Mouse (Mus musculus): Measurements from ENCODE around the gene Capza1. TPM values are rescaled to one million over a fixed set of nuclear protein-coding genes. Genes with fewer than 3 reads are reported as not detected.

Capza1 gene
- polyA plus RNA-seq, 1 experiment from 2014 or later = 211 TPM

DNA sequence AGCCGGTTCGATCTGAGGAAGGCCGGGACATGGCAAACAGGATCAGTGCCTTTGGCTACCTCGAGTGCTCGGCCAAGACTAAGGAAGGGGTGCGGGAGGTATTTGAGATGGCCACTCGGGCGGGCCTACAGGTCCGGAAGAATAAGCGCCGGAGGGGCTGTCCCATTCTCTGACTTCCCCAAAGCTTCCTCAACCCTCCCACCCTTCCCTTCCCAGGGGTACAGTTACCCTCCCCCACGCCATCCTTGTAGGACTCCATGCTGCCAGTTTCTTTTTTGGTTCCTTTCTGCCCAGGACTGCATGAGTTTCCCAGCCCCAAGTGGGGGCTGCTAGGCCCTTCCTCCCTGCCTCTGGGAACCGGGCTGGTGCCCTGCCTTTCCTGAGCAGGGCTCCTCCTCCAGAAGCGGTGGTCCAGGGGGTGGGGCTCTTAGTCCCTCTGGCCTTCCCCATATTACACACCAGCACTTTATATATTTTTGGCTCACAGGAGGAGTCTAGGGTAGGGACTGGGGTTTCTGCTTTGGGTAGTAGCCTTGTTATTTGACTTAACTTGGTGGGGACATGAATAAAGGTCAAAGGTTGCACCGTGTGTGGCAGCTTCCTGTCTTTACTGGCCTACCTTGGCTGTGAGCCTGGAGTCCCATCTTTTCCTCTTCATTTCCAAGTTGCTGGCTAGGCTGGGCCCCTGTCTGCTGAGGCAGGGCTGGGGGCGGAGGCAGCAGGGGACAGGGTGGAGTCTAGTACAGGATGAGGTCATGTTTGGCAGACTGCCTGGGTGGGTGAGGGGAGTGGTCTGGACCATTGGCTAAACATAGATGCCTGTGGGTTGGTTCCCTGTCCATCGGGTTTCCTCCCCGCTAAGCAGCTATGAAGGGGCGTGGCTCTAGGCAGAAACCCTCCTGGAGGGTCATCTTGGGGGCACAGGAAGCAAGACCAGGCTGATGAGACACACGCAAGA lies 70.2 kb downstream of the Capza1 start:
- Histone ChIP-seq H3K9ac (ENCODE audit: low read length) (peak overlapping the region; percentile 16; the same call in 1 of the 2 replicates), H3K36me3 (ENCODE audit: control insufficient read depth, insufficient read depth, low read length) (peaks cover 21% of the 10 kb centered on the region), H3K27ac (ENCODE audit: low read length) (peak overlapping the region; percentile 94), H3K4me3 (ENCODE audit: low read length) (no peak overlapping the region), H3K9me3 (ENCODE audit: control insufficient read depth, low read length) (no peaks in the 10 kb centered on the region), H3K4me2 (ENCODE audit: low read depth, low read length) (peak overlapping the region; percentile 30), H3K4me1 (replicated peaks; ENCODE audit: control insufficient read depth, insufficient read depth, low read length) (peaks cover 55% of the 10 kb centered on the region), H3K27me3 (ENCODE audit: control insufficient read depth, insufficient read depth, low read depth, low read length) (no peaks in the 10 kb centered on the region)
- 37% methylated on average over 19 of the region's 20 CpGs for WGBS
- ATAC-seq (ENCODE audit: low read depth) = peak; percentile 94

DNA sequence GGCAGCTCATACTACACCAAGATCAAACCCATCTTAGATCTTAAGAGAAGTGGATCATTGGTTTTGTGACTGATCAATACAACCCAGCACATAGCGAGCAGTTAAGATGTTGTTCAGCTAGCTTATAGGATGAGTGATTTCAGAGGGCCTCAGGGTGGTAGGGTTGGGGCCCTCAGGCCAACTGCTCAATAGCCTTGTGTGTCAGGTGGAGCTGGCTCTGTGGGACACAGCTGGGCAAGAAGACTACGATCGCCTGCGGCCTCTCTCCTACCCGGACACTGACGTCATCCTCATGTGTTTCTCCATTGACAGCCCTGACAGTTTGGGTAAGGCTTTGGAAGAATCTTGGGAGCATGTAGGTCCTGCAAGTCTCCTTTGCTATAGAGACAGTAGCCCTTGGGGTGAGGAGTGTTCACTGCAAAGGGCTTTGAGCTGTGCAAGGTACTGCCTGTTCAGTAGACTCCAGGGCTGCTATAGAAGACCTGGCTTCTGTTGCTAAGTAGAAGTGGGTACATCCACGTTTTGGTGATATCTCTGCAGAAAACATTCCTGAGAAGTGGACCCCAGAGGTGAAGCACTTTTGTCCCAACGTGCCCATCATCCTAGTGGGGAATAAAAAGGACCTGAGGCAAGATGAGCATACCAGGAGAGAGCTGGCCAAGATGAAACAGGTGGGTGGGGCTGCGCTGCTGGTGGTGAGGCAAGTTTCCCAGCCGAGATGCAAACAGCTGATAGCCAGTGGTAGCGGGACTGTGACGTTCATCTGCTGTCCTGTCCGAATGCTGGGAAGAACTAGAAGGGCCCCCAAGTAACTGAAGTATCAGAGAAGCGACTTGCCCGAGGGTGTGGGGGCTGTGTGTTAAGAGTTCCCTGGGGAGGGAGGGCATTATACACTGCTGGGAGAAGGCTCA lies 71.7 kb downstream of the Capza1 start:
- no peaks in the 10 kb centered on the region for H3K9me3 ChIP-seq (ENCODE audit: control insufficient read depth, low read length)
- no peaks in the 10 kb centered on the region for H3K27me3 ChIP-seq (ENCODE audit: control insufficient read depth, insufficient read depth, low read depth, low read length)
- H3K4me3 ChIP-seq (ENCODE audit: low read length) = no peak overlapping the region
- peaks cover 55% of the 10 kb centered on the region for H3K4me1 ChIP-seq (replicated peaks; ENCODE audit: control insufficient read depth, insufficient read depth, low read length)
- no peak for ATAC-seq (ENCODE audit: low read depth)
- peaks cover 17% of the 10 kb centered on the region for H3K36me3 ChIP-seq (ENCODE audit: control insufficient read depth, insufficient read depth, low read length)
- no peak overlapping the region for H3K9ac ChIP-seq (ENCODE audit: low read length)
- 56% methylated on average over 15 of the region's 15 CpGs for WGBS
- H3K27ac ChIP-seq (ENCODE audit: low read length) = peak overlapping the region; percentile 33; the same call in 1 of the 2 replicates
- H3K4me2 ChIP-seq (ENCODE audit: low read depth, low read length) = no peak overlapping the region

DNA sequence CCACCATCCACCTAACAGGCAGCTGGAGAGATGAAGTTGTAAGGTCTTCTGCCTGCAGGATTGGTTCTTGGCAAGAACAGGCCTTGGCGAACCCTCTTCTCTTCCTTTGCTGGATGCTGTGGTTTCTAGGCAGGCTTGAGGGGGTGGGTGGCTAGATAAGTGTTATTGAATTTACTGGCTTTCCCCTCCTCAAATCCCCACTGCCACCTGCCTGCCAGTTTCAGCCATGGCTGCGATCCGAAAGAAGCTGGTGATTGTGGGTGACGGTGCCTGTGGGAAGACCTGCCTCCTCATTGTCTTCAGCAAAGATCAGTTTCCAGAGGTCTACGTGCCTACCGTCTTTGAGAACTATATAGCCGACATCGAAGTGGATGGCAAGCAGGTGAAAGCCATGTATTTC lies 72.6 kb downstream of the Capza1 start:
- WGBS = 92% methylated on average over 8 of the region's 8 CpGs
- no peak overlapping the region for H3K27ac ChIP-seq (ENCODE audit: low read length)
- no peak overlapping the region for H3K4me3 ChIP-seq (ENCODE audit: low read length)
- H3K9ac ChIP-seq (ENCODE audit: low read length) = no peak overlapping the region
- ATAC-seq (ENCODE audit: low read depth) = no peak
- peaks cover 16% of the 10 kb centered on the region for H3K36me3 ChIP-seq (ENCODE audit: control insufficient read depth, insufficient read depth, low read length)
- no peaks in the 10 kb centered on the region for H3K9me3 ChIP-seq (ENCODE audit: control insufficient read depth, low read length)
- peaks cover 55% of the 10 kb centered on the region for H3K4me1 ChIP-seq (replicated peaks; ENCODE audit: control insufficient read depth, insufficient read depth, low read length)
- no peaks in the 10 kb centered on the region for H3K27me3 ChIP-seq (ENCODE audit: control insufficient read depth, insufficient read depth, low read depth, low read length)
- H3K4me2 ChIP-seq (ENCODE audit: low read depth, low read length) = no peak overlapping the region

DNA sequence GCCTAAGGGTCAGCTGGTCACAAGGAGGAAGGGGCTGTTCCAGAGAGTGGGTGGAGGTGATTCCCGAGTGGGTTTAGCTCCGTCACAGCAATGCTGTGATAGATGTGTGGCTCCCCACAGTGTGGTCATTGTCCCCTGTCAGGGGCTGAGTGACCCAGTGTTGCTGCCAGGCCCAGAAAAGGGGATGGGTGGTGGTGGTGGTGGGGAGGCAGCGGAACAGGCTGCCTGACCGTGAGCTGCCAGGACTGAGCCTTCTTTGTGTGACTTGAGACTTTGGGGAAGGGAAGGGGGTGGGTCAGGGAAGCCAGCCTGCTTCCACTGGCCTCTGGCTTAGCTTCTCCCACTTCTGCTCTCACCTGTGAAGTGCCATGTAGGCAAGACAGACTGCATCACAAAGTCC lies 73.3 kb downstream of the Capza1 start:
- Histone ChIP-seq H3K9ac (ENCODE audit: low read length) (peak overlapping the region; percentile 81), H3K27ac (ENCODE audit: low read length) (peak overlapping the region; percentile 31; the same call in 1 of the 2 replicates), H3K4me2 (ENCODE audit: low read depth, low read length) (peak overlapping the region; percentile 64), H3K27me3 (ENCODE audit: control insufficient read depth, insufficient read depth, low read depth, low read length) (no peaks in the 10 kb centered on the region), H3K4me1 (replicated peaks; ENCODE audit: control insufficient read depth, insufficient read depth, low read length) (peaks cover 54% of the 10 kb centered on the region), H3K36me3 (ENCODE audit: control insufficient read depth, insufficient read depth, low read length) (peaks cover 13% of the 10 kb centered on the region), H3K9me3 (ENCODE audit: control insufficient read depth, low read length) (no peaks in the 10 kb centered on the region), H3K4me3 (ENCODE audit: low read length) (peak overlapping the region; percentile 74)
- ATAC-seq (ENCODE audit: low read depth) = no peak
- WGBS = 25% methylated on average over 4 of the region's 4 CpGs

DNA sequence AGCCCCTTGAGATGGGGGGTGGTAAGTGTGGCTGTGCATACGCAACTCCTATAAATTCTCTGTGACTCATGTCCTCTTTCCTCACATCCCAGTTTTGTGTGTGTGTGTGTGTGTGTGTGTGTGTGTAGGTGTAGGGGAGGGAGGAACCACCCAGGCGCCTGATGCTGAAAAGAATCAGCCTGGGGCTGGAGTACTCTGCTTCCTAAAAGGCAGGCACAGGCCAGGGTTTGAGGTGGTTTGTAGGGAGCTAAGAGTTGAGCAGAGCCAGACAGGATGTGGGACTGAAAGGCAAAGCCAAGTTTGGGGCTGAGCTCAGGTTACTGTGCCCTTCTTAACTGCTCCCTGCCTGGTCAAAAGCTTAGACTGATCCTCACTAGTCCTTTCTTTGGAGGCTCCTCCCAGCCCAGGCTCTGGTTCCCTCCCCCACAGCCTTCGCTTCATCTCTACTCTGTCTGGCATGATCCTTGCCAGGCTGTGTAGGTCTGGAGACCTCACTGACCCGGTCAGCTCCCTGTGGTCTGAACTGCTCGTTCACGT lies 73.8 kb downstream of the Capza1 start:
- ATAC-seq (ENCODE audit: low read depth) = no peak
- peak overlapping the region; percentile 64 for H3K4me2 ChIP-seq (ENCODE audit: low read depth, low read length)
- H3K4me3 ChIP-seq (ENCODE audit: low read length) = peak overlapping the region; percentile 74

DNA sequence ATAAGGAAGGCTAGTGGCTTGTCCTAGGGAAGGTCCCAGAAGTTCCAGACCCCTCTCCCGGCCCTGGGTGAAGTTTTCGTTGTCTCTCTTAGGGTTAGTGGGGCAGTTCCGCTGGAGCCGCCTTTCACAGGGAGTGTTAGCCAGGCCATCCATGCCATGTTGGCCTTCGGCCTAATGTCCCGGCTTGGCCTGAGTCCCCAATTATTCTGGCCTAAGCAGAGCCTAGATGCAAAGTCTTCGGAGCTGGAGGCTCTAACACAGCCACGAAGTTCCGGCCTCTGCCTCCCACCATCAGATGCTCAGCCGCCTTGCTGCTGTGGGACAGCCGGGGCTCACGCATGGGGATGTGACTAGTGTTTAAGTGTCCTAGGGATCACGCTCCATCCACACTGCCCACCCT lies 74.5 kb downstream of the Capza1 start:
- ATAC-seq (ENCODE audit: low read depth) = no peak

More for the DNA sequence above, 73.8 kb downstream of the Capza1 start:
- Histone ChIP-seq H3K27ac (ENCODE audit: low read length) (peak overlapping the region; percentile 31; the same call in 1 of the 2 replicates), H3K36me3 (ENCODE audit: control insufficient read depth, insufficient read depth, low read length) (peaks cover 13% of the 10 kb centered on the region), H3K27me3 (ENCODE audit: control insufficient read depth, insufficient read depth, low read depth, low read length) (no peaks in the 10 kb centered on the region), H3K9me3 (ENCODE audit: control insufficient read depth, low read length) (no peaks in the 10 kb centered on the region), H3K9ac (ENCODE audit: low read length) (peak overlapping the region; percentile 81), H3K4me1 (replicated peaks; ENCODE audit: control insufficient read depth, insufficient read depth, low read length) (peaks cover 48% of the 10 kb centered on the region)
- WGBS = 14% methylated on average over 6 of the region's 6 CpGs

DNA sequence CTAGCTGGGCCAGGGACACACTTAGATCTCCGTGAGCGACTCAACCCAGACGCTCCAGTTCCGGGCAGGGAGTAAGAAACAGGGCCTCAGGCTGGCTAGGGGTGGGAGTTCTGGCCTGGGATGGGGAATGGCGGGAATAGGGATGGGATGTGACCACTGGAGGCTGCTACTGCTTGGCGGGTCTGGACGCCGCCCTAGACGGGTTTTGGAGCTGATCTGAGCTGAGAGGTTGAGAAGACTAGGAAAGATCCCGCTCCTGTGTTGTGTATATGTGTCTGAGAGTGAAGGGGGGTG lies 75.0 kb downstream of the Capza1 start:
- Histone ChIP-seq H3K4me1 (replicated peaks; ENCODE audit: control insufficient read depth, insufficient read depth, low read length) (peaks cover 36% of the 10 kb centered on the region), H3K9ac (ENCODE audit: low read length) (peak overlapping the region; percentile 81), H3K4me3 (ENCODE audit: low read length) (peak overlapping the region; percentile 74), H3K36me3 (ENCODE audit: control insufficient read depth, insufficient read depth, low read length) (peaks cover 13% of the 10 kb centered on the region), H3K4me2 (ENCODE audit: low read depth, low read length) (peak overlapping the region; percentile 64), H3K27ac (ENCODE audit: low read length) (peak overlapping the region; percentile 89), H3K9me3 (ENCODE audit: control insufficient read depth, low read length) (no peaks in the 10 kb centered on the region), H3K27me3 (ENCODE audit: control insufficient read depth, insufficient read depth, low read depth, low read length) (no peaks in the 10 kb centered on the region)
- 4% methylated on average over 10 of the region's 10 CpGs for WGBS
- ATAC-seq (ENCODE audit: low read depth) = peak; percentile 23

More for the DNA sequence above, 74.5 kb downstream of the Capza1 start:
- Histone ChIP-seq H3K9me3 (ENCODE audit: control insufficient read depth, low read length) (no peaks in the 10 kb centered on the region), H3K36me3 (ENCODE audit: control insufficient read depth, insufficient read depth, low read length) (peaks cover 13% of the 10 kb centered on the region), H3K27me3 (ENCODE audit: control insufficient read depth, insufficient read depth, low read depth, low read length) (no peaks in the 10 kb centered on the region), H3K4me3 (ENCODE audit: low read length) (peak overlapping the region; percentile 74), H3K4me2 (ENCODE audit: low read depth, low read length) (peak overlapping the region; percentile 64), H3K27ac (ENCODE audit: low read length) (peak overlapping the region; percentile 89), H3K9ac (ENCODE audit: low read length) (peak overlapping the region; percentile 81), H3K4me1 (replicated peaks; ENCODE audit: control insufficient read depth, insufficient read depth, low read length) (peaks cover 42% of the 10 kb centered on the region)
- 25% methylated on average over 13 of the region's 13 CpGs for WGBS

DNA sequence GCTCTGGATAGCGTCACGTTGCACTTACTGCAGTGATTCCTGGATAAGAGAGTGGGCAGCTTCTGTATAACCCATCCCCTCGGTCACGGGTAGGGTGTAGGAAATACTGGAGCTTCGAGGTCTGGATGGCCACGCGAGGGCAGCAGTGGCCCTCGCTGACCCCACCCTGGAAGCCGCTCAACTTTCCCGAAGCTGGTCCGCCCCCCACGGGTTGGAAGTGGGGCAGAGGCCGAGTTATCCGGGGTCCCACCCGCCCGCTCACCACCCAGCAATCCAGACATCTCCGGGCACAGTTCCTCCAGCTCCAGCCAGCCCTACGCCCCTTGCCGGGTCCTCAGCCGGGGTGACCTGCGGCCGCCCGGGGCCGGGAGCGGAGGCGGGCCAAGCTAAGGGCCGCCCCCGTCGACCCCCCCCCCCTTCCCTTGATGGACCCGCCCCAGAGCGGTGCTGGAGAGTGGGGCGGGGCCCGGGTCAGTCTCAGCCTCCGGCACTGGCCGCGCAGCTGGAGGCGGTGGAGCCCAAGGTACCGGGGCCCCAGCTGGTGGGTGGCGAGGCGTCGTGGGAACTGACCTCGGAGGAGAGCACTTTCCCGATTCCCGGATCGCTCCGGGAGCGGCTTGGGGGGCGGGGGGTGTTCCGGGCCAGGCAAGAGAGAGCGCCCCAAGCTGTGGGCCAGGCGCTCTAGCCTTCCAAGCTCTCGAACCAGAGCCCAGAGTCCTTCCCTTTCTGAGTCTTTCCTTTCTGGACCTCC lies 75.6 kb downstream of the Capza1 start:
- WGBS = under 1% methylated on average over 42 of the region's 52 CpGs
- no peaks in the 10 kb centered on the region for H3K27me3 ChIP-seq (ENCODE audit: control insufficient read depth, insufficient read depth, low read depth, low read length)
- peak; percentile 95 for ATAC-seq (ENCODE audit: low read depth)
- H3K4me2 ChIP-seq (ENCODE audit: low read depth, low read length) = peak overlapping the region; percentile 64
- H3K9ac ChIP-seq (ENCODE audit: low read length) = peak overlapping the region; percentile 81
- H3K4me3 ChIP-seq (ENCODE audit: low read length) = peak overlapping the region; percentile 74
- no peaks in the 10 kb centered on the region for H3K9me3 ChIP-seq (ENCODE audit: control insufficient read depth, low read length)
- peaks cover 12% of the 10 kb centered on the region for H3K36me3 ChIP-seq (ENCODE audit: control insufficient read depth, insufficient read depth, low read length)
- H3K27ac ChIP-seq (ENCODE audit: low read length) = peak overlapping the region; percentile 89
- peaks cover 31% of the 10 kb centered on the region for H3K4me1 ChIP-seq (replicated peaks; ENCODE audit: control insufficient read depth, insufficient read depth, low read length)

All from lung, embryonic 16.5 days (tissue).